Mouse (Mus musculus) layer of hippocampus, postnatal 10 days (tissue): ENCODE measurements around the gene Amacr. TPM values are rescaled to one million over a fixed set of nuclear protein-coding genes. Genes with fewer than 3 reads are reported as not detected.
"Not testable (repeated sequence)": the region's sequence is repeated elsewhere in the genome, so short reads cannot be mapped to it uniquely, and the experiment has no call there.

ENCODE experiments used
- DNase-seq, 2 experiments: peaks; one replicate each; pipeline ENCODE4 v3.0.0; 2021; ENCODE audit warnings: low spot score in 2 of 2
- total RNA-seq, 2 experiments: library from RNA; stranded (reverse); gene quantifications; 2 replicates each; pipeline ENCODE4 v1.2.3; 2021

Gene Amacr
- total RNA-seq, 2 experiments from 2014 or later: 6.8 to 8.2 TPM

- not testable (repeated sequence) for DNase-seq
Observed at GRCm38 (mm10) chr15:10986477-10986876, 4.9 kb downstream of the Amacr start.

- no peak for DNase-seq
Observed at GRCm38 (mm10) chr15:10990411-10990810, 8.9 kb downstream of the Amacr start.

GRCm38 (mm10) chr15:10991566-10991965 is 10.0 kb downstream of the Amacr start:
- no peak for DNase-seq

- DNase-seq: no peak
Observed at GRCm38 (mm10) chr15:10999832-11000231, 18.3 kb downstream of the Amacr start.

- DNase-seq: no peak
Observed at GRCm38 (mm10) chr15:11000421-11000820, 18.9 kb downstream of the Amacr start, which contains the start of gene Slc45a2. Gene Slc45a2 (plus strand): TSS chr15:11000721.

- no peak for DNase-seq
Observed at GRCm38 (mm10) chr15:11003791-11004190, 22.2 kb downstream of the Amacr start.

GRCm38 (mm10) chr15:11004646-11005045 is 23.1 kb downstream of the Amacr start:
- no peak for DNase-seq

- no peak for DNase-seq
Observed at GRCm38 (mm10) chr15:11008756-11009155, 27.2 kb downstream of the Amacr start.

GRCm38 (mm10) chr15:11010976-11011548 is 29.5 kb downstream of the Amacr start:
- DNase-seq: no peak

- DNase-seq: no peak
Observed at GRCm38 (mm10) chr15:11014931-11015330, 33.4 kb downstream of the Amacr start.

- no peak for DNase-seq
Observed at GRCm38 (mm10) chr15:11026801-11027561, 45.4 kb downstream of the Amacr start.

- DNase-seq: no peak
Observed at GRCm38 (mm10) chr15:11030188-11030587, 48.6 kb downstream of the Amacr start.

GRCm38 (mm10) chr15:11035947-11036474 is 54.5 kb downstream of the Amacr start:
- peak; percentile 5 to 17 for DNase-seq

- DNase-seq: peak; percentile 6 to 33
Observed at GRCm38 (mm10) chr15:11036535-11037375, 55.2 kb downstream of the Amacr start.

GRCm38 (mm10) chr15:11037376-11037695 is 55.8 kb downstream of the Amacr start:
- DNase-seq: peak; percentile 6 to 30

- peak in 1 of 2 experiments; percentile 7 for DNase-seq
Observed at GRCm38 (mm10) chr15:11037711-11038110, 56.2 kb downstream of the Amacr start, which contains the start of gene Rxfp3. Gene Rxfp3 (minus strand): TSS chr15:11037991.

GRCm38 (mm10) chr15:11038476-11038875 is 56.9 kb downstream of the Amacr start:
- DNase-seq: peak; percentile 53 to 54

GRCm38 (mm10) chr15:11040067-11040466 is 58.5 kb downstream of the Amacr start:
- no peak for DNase-seq

GRCm38 (mm10) chr15:11041229-11041628 is 59.7 kb downstream of the Amacr start:
- no peak for DNase-seq

GRCm38 (mm10) chr15:11042828-11043227 is 61.3 kb downstream of the Amacr start:
- DNase-seq: no peak
